Mouse (Mus musculus): Measurements from ENCODE around the gene Mmab.

- no peak for TF ChIP-seq POLR2A (IDR thresholded peaks at IDR 0.05; ENCODE audit: borderline replicate concordance, low read depth, low read length)
- TF ChIP-seq CTCF (IDR thresholded peaks at IDR 0.05; ENCODE audit: low read depth, low read length) = no peak
Measured at GRCm38 (mm10) chr5:114478267-114478666, 34.4 kb upstream of the Mmab start.

Measured in bone marrow macrophage, adult 2 months (primary cell).